Mouse (Mus musculus) intestine, postnatal 0 days (tissue): ENCODE data around the gene Taz. TPM values are rescaled to one million over a fixed set of nuclear protein-coding genes. Genes with fewer than 3 reads are reported as not detected.

Source experiments
- ATAC-seq: fragments of 200-750 bp; cut with Nextera tagmentation; 2 replicates; pipeline ENCODE4 v1.8.0; 2017; ENCODE audit warnings: mild to moderate bottlenecking, moderate TSS enrichment, moderate library complexity
- H3K27ac ChIP-seq: fragments of 300-500 bp; sonication (generic); 2 replicates; pipeline ENCODE4 v1.5.1; 2014; ENCODE audit warnings: mild to moderate bottlenecking, low read depth, low read length, moderate library complexity
- H3K27me3 ChIP-seq: fragments of 300-500 bp; sonication (generic); replicated peaks from 2 replicates; pipeline ENCODE4 v1.6.1; 2014; ENCODE audit warnings: low read length, mixed read lengths; ENCODE audit not compliant: control insufficient read depth, insufficient read depth
- H3K36me3 ChIP-seq: fragments of 300-500 bp; sonication (generic); 2 replicates; pipeline ENCODE4 v1.6.1; 2014; ENCODE audit warnings: mild to moderate bottlenecking, moderate library complexity; ENCODE audit not compliant: control insufficient read depth, insufficient read depth
- H3K4me1 ChIP-seq: fragments of 300-500 bp; sonication (generic); replicated peaks from 2 replicates; pipeline ENCODE4 v1.6.1; 2014; ENCODE audit warnings: antibody characterized with exemption, low read length, mixed read lengths; ENCODE audit not compliant: control insufficient read depth, insufficient read depth
- H3K4me2 ChIP-seq: fragments of 300-500 bp; sonication (generic); replicated peaks from 2 replicates; pipeline ENCODE4 v1.6.1; 2014; ENCODE audit warnings: low read depth, mild to moderate bottlenecking, moderate library complexity
- H3K4me3 ChIP-seq: fragments of 300-500 bp; sonication (generic); 2 replicates; pipeline ENCODE4 v1.5.1; 2014; ENCODE audit warnings: low read depth, low read length
- H3K9ac ChIP-seq: fragments of 300-500 bp; sonication (generic); 2 replicates; pipeline ENCODE4 v1.6.1; 2014; ENCODE audit warnings: mild to moderate bottlenecking, low read depth, low read length
- H3K9me3 ChIP-seq: fragments of 300-500 bp; sonication (generic); 2 replicates; pipeline ENCODE4 v1.6.1; 2016; ENCODE audit warnings: mixed run types; ENCODE audit not compliant: control insufficient read depth
- CTCF ChIP-seq: sonication (generic); IDR thresholded peaks from 2 replicates; pipeline ENCODE4 v1.5.1; 2016; ENCODE audit warnings: low read depth, mild to moderate bottlenecking, control low read depth, antibody characterized with exemption, moderate library complexity
- WGBS: fragments of 180-500 bp; shearing (Covaris S2); extraction: QIAGEN DNeasy Blood & Tissue Kit; methylation state at CpG from one replicate; pipeline ENCODE4 v1.1.7; 2014; 5-methylcytosine and 5-hydroxymethylcytosine counted together
- polyA plus RNA-seq: library from polyadenylated mRNA; unstranded; fragments of >200 nt; fragmentation: Nextera tagmentation; extraction: Ambion mirVana; gene quantifications from 2 replicates; pipeline ENCODE4 v1.2.1, GENCODE M21; 2015

Taz gene
- polyA plus RNA-seq, 1 experiment from 2014 or later = 64.0 TPM

GRCm38 (mm10) chrX:74254153-74254887, 27.4 kb upstream of the Taz start, which contains the start of gene Emd:
Emd (plus strand) TSS chrX:74254687.
- H3K9me3 ChIP-seq = no peaks in the 10 kb centered on the region
- no peaks in the 10 kb centered on the region for H3K27me3 ChIP-seq
- 29% methylated on average over 39 of the region's 39 CpGs for WGBS
- peak within 1 kb of the TSS; percentile 66 for H3K9ac ChIP-seq
- ATAC-seq = peak; percentile 98
- H3K4me2 ChIP-seq = peak within 1 kb of the TSS; percentile 66
- no peaks in the 10 kb centered on the region for H3K4me1 ChIP-seq
- no peak for TF ChIP-seq CTCF
- peak within 1 kb of the TSS; percentile 86 for H3K27ac ChIP-seq
- H3K36me3 ChIP-seq = 0 out of 2 replicates have a peak, but pooled peaks cover 5% of the 10 kb centered on the region
- peak within 1 kb of the TSS; percentile 56 for H3K4me3 ChIP-seq

- WGBS = 21% methylated on average over 31 of the region's 31 CpGs
- no peak for TF ChIP-seq CTCF
Measured at GRCm38 (mm10) chrX:74254888-74255565, 26.7 kb upstream of the Taz start.

GRCm38 (mm10) chrX:74257746-74258145, 24.0 kb upstream of the Taz start:
- ATAC-seq = no peak
- H3K27ac ChIP-seq = no peak overlapping the region
- H3K4me1 ChIP-seq = no peaks in the 10 kb centered on the region
- no peak for TF ChIP-seq CTCF
- H3K27me3 ChIP-seq = no peaks in the 10 kb centered on the region
- WGBS = 92% methylated on average over 3 of the region's 3 CpGs
- 0 out of 2 replicates have a peak, but pooled peaks cover 5% of the 10 kb centered on the region for H3K36me3 ChIP-seq
- no peak overlapping the region for H3K9ac ChIP-seq
- H3K4me2 ChIP-seq = no peak overlapping the region
- H3K9me3 ChIP-seq = no peaks in the 10 kb centered on the region
- no peak overlapping the region for H3K4me3 ChIP-seq

More at GRCm38 (mm10) chrX:74254888-74255565, 26.7 kb upstream of the Taz start:
- H3K27ac ChIP-seq = peak overlapping the region; percentile 86
- no peaks in the 10 kb centered on the region for H3K27me3 ChIP-seq
- peak overlapping the region; percentile 66 for H3K9ac ChIP-seq
- H3K4me2 ChIP-seq = peak overlapping the region; percentile 66
- H3K4me3 ChIP-seq = peak overlapping the region; percentile 56
- ATAC-seq = peak; percentile 67
- no peaks in the 10 kb centered on the region for H3K4me1 ChIP-seq
- no peaks in the 10 kb centered on the region for H3K9me3 ChIP-seq
- H3K36me3 ChIP-seq = 0 out of 2 replicates have a peak, but pooled peaks cover 5% of the 10 kb centered on the region

- no peak for TF ChIP-seq CTCF
- no peaks in the 10 kb centered on the region for H3K27me3 ChIP-seq
- H3K9ac ChIP-seq = peak overlapping the region; percentile 42; the same call in 1 of the 2 replicates
- no peaks in the 10 kb centered on the region for H3K9me3 ChIP-seq
- H3K4me1 ChIP-seq = no peaks in the 10 kb centered on the region
- H3K27ac ChIP-seq = peak overlapping the region; percentile 88
- H3K4me3 ChIP-seq = peak overlapping the region; percentile 36
- peak; percentile 31 for ATAC-seq
- peak overlapping the region; percentile 61 for H3K4me2 ChIP-seq
- H3K36me3 ChIP-seq = peaks cover 3% of the 10 kb centered on the region; the same call in 1 of the 2 replicates
- 34% methylated on average over 3 of the region's 3 CpGs for WGBS
Measured at GRCm38 (mm10) chrX:74269736-74270061, 12.0 kb upstream of the Taz start.

GRCm38 (mm10) chrX:74270062-74270901, 11.4 kb upstream of the Taz start, which contains the start of gene Rpl10:
Rpl10 (plus strand) TSS chrX:74270812.
- H3K9me3 ChIP-seq = no peaks in the 10 kb centered on the region
- H3K27me3 ChIP-seq = no peaks in the 10 kb centered on the region
- peak within 1 kb of the TSS; percentile 57 for H3K9ac ChIP-seq
- H3K27ac ChIP-seq = peak within 1 kb of the TSS; percentile 88
- WGBS = 20% methylated on average over 42 of the region's 42 CpGs
- peaks cover 3% of the 10 kb centered on the region; the same call in 1 of the 2 replicates for H3K36me3 ChIP-seq
- no peaks in the 10 kb centered on the region for H3K4me1 ChIP-seq
- TF ChIP-seq CTCF = peak; percentile 65
- H3K4me2 ChIP-seq = peak within 1 kb of the TSS; percentile 61
- ATAC-seq = peak; percentile 95
- peak within 1 kb of the TSS; percentile 56 for H3K4me3 ChIP-seq
